Mouse (Mus musculus): ENCODE results near the gene Syt8. TPM values are rescaled to one million over a fixed set of nuclear protein-coding genes. Genes with fewer than 3 reads are reported as not detected.

Syt8 gene
- not detected in 2 replicates for polyA plus RNA-seq (2014; fragmentation: Nextera tagmentation; extraction: Ambion mirVana)

DNA sequence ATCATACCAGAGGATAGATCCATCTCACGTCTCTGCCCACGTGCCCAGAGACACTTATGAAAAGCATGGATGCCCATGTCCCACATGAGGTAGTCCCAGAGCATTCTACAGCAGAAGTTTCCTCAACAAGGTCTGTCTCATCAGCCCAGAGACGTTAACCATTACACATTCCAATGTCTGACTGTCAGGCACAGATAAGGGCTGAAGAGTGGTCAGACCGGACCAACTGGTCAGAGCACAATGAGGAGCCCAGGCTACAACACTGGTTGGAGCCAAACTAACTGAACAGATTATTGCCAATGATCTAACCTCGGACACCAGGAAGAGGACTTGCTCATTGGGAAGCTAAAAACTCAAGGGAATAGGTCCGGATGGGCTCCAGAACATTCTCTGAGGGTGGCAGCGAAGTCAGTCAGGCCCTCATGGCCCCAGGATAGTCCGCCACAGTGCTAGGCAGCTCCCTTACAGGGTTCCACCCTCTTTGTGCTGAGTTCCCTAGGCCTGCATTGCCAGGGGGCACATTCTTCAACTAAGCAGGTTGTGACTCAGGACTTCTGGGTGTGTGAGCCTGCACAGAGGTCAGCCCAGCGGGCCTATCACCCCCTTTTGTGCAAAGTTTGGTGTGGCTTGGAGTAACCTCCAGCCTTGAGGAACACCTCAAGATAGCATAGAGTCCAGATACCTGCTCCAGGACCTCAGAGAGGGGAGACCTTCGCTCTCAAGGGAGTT, at the start of gene Syt8:
TSS of gene Syt8 (plus strand) at position 714 of the 729 bp plus-strand sequence.
- Histone ChIP-seq H3K4me3 (ENCODE audit: low read length) (no peak within 1 kb of the TSS), H3K4me1 (ENCODE audit: control insufficient read depth, insufficient read depth, low read length) (peaks cover 22% of the 10 kb centered on the region), H3K36me3 (ENCODE audit: control insufficient read depth, insufficient read depth, low read length) (no peaks in the 10 kb centered on the region), H3K9me3 (ENCODE audit: control insufficient read depth, low read length) (no peaks in the 10 kb centered on the region), H3K4me2 (replicated peaks; ENCODE audit: low read depth, low read length) (no peak within 1 kb of the TSS), H3K27me3 (ENCODE audit: control insufficient read depth, insufficient read depth, low read length) (no peaks in the 10 kb centered on the region), H3K9ac (ENCODE audit: low read depth, low read length) (no peak within 1 kb of the TSS; the same call in 1 of the 2 replicates), H3K27ac (ENCODE audit: low read depth, low read length) (peak within 1 kb of the TSS; percentile 7; the same call in 1 of the 2 replicates)
- ATAC-seq (ENCODE audit: low FRiP score, low TSS enrichment): no peak; the same call in 1 of the 2 replicates
- 80% methylated on average over 10 of the region's 10 CpGs for WGBS

DNA sequence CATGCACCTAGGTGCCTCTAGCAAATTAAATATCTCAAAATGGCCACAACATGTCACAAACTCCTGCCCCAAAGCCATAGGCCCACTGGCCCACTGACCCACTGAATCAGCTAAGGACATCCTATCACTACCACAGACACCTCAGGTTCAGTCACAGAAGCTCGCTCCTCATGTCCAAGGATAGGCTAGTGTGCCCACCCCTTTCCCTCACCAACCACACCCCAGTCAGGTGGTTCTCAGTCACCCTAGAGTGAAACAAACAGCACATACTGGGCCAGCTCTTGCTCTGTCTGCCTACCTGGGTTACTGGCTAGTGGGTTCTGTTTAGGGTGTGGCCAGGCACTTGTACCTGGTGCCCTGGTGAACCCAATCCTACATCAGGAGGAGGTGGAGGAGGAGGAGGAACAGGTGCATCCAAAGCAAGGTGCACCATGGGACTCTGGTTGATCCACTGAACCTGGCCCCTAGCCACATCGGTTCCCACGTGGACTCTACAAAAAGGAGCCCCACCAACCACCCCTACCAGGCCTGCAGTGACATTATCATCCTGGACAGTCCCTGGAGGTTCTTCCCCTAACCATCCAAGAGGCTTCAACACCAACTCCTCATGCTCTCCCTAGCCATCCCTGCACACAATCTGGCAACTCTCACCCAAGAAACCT, 48.8 kb upstream of the Syt8 start:
- Histone ChIP-seq H3K27me3 (ENCODE audit: control insufficient read depth, insufficient read depth, low read length) (no peaks in the 10 kb centered on the region), H3K27ac (ENCODE audit: low read depth, low read length) (no peak overlapping the region), H3K4me3 (ENCODE audit: low read length) (peak overlapping the region; percentile 90), H3K9me3 (ENCODE audit: control insufficient read depth, low read length) (no peaks in the 10 kb centered on the region), H3K4me2 (replicated peaks; ENCODE audit: low read depth, low read length) (peak overlapping the region; percentile 61), H3K9ac (ENCODE audit: low read depth, low read length) (peak overlapping the region; percentile 81; the same call in 1 of the 2 replicates), H3K4me1 (ENCODE audit: control insufficient read depth, insufficient read depth, low read length) (peaks cover 13% of the 10 kb centered on the region), H3K36me3 (ENCODE audit: control insufficient read depth, insufficient read depth, low read length) (peaks cover 46% of the 10 kb centered on the region)
- no peak for ATAC-seq (ENCODE audit: low FRiP score, low TSS enrichment)
- WGBS: 92% methylated on average over 3 of the region's 3 CpGs

DNA sequence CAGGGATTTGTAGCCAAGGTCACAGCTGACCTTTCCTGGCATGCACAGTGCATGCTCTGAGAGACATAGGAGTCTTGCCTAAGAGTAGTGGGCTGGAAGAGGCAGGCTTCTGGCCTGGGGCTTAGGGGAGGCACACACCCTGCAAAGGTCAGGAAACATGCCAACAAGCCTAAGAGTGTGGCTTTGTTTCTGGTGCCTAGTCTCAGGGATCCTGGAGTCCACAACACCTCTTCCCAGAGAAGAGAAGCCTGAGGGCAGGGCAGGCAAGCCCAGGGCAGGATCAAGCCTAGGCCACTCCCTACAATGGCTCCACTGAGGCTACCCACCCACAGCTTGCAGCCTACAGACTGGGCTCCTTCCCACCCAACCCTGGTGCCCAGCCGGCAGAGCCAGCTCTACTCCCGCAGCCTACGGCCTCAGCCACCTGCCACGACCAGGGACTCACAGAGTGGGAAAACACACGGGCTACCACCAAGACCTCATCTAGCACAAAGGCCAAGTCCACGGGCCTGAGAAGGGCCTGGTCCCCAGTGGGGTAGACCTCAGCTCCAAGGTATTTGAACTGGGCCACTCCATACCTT, 47.9 kb upstream of the Syt8 start:
- Histone ChIP-seq H3K27me3 (ENCODE audit: control insufficient read depth, insufficient read depth, low read length) (no peaks in the 10 kb centered on the region), H3K4me2 (replicated peaks; ENCODE audit: low read depth, low read length) (peak overlapping the region; percentile 61), H3K36me3 (ENCODE audit: control insufficient read depth, insufficient read depth, low read length) (peaks cover 37% of the 10 kb centered on the region), H3K4me1 (ENCODE audit: control insufficient read depth, insufficient read depth, low read length) (peaks cover 13% of the 10 kb centered on the region), H3K9me3 (ENCODE audit: control insufficient read depth, low read length) (no peaks in the 10 kb centered on the region), H3K9ac (ENCODE audit: low read depth, low read length) (peak overlapping the region; percentile 81), H3K4me3 (ENCODE audit: low read length) (peak overlapping the region; percentile 90), H3K27ac (ENCODE audit: low read depth, low read length) (no peak overlapping the region)
- ATAC-seq (ENCODE audit: low FRiP score, low TSS enrichment): no peak
- 51% methylated on average over 6 of the region's 6 CpGs for WGBS

DNA sequence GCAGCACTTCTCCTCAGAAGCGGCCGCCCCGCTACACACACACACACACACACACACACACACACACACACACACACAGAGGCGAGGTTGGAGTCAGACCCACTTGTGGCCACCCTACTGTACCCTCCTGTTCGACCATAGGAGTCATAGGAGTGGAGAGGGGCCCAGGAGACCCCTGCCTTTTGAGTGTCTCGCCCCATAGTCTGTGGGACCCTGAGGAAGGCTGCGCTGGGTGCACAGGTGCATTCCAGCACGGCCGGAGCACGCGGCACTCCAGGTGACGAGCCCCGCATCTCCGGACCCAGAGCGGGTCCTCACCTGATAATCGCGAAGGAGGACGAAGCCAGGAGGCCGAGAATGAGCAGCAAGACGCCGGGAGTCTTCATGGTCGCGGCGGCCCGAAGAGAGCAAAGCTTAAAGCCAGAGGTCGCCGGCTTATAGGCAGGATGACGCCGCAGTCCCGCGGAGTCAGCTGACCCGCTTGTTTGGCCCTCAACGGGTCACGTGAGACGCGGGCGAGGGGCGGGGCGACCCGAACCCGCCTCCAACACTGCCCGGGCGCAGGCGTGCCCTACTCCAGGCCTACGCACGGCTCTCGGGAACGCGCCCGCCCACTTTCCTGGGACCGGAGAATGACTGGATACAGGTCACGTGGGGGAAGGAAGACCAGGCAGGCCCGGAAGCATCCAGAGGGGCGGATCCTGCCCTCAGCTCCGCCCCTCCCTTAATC, 47.1 kb upstream of the Syt8 start, which contains the start of gene Ctsd:
TSS of gene Ctsd (minus strand) at position 620 of the 730 bp plus-strand sequence.
- ATAC-seq (ENCODE audit: low FRiP score, low TSS enrichment): peak; percentile 97
- under 1% methylated on average over 54 of the region's 55 CpGs for WGBS
- Histone ChIP-seq H3K9ac (ENCODE audit: low read depth, low read length) (peak within 1 kb of the TSS; percentile 81), H3K36me3 (ENCODE audit: control insufficient read depth, insufficient read depth, low read length) (peaks cover 29% of the 10 kb centered on the region), H3K4me3 (ENCODE audit: low read length) (peak within 1 kb of the TSS; percentile 90), H3K4me1 (ENCODE audit: control insufficient read depth, insufficient read depth, low read length) (peaks cover 13% of the 10 kb centered on the region), H3K4me2 (replicated peaks; ENCODE audit: low read depth, low read length) (peak within 1 kb of the TSS; percentile 61), H3K27ac (ENCODE audit: low read depth, low read length) (peak within 1 kb of the TSS; percentile 69; the same call in 1 of the 2 replicates), H3K9me3 (ENCODE audit: control insufficient read depth, low read length) (no peaks in the 10 kb centered on the region), H3K27me3 (ENCODE audit: control insufficient read depth, insufficient read depth, low read length) (no peaks in the 10 kb centered on the region)

DNA sequence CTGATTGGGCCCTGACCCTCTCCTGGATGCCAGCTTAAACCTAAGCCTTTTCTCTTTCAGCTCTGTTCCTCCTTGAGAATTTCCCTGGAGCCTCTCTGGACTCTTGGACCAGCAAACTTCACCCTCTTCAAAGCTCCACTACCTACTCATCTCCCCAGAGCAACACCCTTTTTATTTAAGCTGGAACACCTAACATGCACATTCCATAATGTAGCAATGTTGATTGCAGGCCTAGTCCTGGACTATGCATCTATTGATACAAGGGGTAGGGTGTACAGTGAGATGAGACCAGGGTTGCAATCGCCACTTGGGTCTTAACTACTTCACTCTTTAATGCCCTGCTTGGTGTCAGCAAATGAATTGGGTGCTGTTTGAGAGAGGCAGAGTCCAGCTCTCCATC, 46.5 kb upstream of the Syt8 start:
- Histone ChIP-seq H3K27me3 (ENCODE audit: control insufficient read depth, insufficient read depth, low read length) (no peaks in the 10 kb centered on the region), H3K4me1 (ENCODE audit: control insufficient read depth, insufficient read depth, low read length) (peaks cover 13% of the 10 kb centered on the region), H3K4me2 (replicated peaks; ENCODE audit: low read depth, low read length) (peak overlapping the region; percentile 61; the same call in 1 of the 2 replicates), H3K9ac (ENCODE audit: low read depth, low read length) (no peak overlapping the region), H3K36me3 (ENCODE audit: control insufficient read depth, insufficient read depth, low read length) (peaks cover 23% of the 10 kb centered on the region), H3K9me3 (ENCODE audit: control insufficient read depth, low read length) (no peaks in the 10 kb centered on the region), H3K4me3 (ENCODE audit: low read length) (peak overlapping the region; percentile 90), H3K27ac (ENCODE audit: low read depth, low read length) (0 out of 2 replicates have a peak overlapping the region, but pooled peaks have one; percentile 1)
- WGBS: 95% methylated on average over 1 of the region's 1 CpGs
- ATAC-seq (ENCODE audit: low FRiP score, low TSS enrichment): peak; percentile 21; the same call in 1 of the 2 replicates

DNA sequence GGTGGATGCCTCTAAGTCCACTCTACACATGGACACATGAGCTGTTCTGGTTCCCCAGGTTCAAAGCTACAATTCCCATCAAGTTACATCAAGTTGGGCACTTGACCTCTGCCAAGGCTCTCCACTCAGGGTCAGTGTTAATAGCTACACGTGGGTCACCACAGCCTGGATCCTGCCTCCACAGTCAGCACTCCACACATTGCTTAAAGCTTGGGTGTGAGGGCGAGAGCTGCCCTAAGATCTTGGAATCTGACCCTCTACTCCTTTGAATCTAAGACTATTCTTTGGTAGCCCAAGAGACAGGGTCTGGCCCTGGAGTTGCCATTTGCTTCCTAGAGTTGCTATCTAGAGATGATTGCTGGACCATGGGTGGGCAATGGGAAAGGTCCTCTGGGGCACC, 45.9 kb upstream of the Syt8 start:
- 96% methylated on average over 2 of the region's 2 CpGs for WGBS

DNA sequence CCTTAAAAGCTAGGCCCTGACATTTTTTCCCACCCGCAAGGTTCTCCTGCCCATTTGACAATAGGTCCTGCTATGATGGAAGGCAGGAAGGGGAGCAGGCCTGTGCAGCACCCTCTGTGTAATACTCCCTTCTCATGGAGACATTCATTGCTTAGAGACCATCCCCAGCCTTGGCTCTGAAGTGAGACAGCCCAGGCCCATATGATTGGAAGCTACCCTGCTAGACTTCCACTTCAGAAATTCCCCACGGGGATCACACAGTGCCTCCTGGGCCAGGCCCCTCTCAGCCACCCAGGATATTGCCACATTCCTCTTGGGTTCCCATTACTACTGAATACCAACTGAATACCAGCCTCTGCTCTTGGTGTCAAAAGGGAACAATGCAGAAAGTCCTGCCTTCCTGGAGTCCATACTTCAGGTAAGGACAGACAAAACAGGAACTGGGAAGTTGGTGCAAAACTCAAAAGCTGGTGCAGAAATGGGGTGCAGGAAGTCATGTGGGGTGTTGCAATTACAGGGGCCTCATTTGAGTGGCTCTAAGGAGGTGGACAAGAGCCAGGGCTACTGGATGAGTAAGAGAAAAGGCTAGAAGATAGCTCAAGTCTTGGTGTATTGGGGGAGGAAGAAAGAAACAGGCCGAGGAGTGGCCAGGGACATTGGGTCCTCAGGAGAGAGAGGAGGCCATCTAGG, 44.5 kb upstream of the Syt8 start:
- WGBS: 90% methylated on average over 3 of the region's 3 CpGs

More for the DNA sequence above, 45.9 kb upstream of the Syt8 start:
- no peak for ATAC-seq (ENCODE audit: low FRiP score, low TSS enrichment)
- no peak overlapping the region for H3K27ac ChIP-seq (ENCODE audit: low read depth, low read length)
- H3K9ac ChIP-seq (ENCODE audit: low read depth, low read length): no peak overlapping the region
- no peaks in the 10 kb centered on the region for H3K9me3 ChIP-seq (ENCODE audit: control insufficient read depth, low read length)
- peaks cover 17% of the 10 kb centered on the region for H3K36me3 ChIP-seq (ENCODE audit: control insufficient read depth, insufficient read depth, low read length)
- H3K4me3 ChIP-seq (ENCODE audit: low read length): no peak overlapping the region
- no peak overlapping the region for H3K4me2 ChIP-seq (replicated peaks; ENCODE audit: low read depth, low read length)
- peaks cover 13% of the 10 kb centered on the region for H3K4me1 ChIP-seq (ENCODE audit: control insufficient read depth, insufficient read depth, low read length)
- H3K27me3 ChIP-seq (ENCODE audit: control insufficient read depth, insufficient read depth, low read length): no peaks in the 10 kb centered on the region

DNA sequence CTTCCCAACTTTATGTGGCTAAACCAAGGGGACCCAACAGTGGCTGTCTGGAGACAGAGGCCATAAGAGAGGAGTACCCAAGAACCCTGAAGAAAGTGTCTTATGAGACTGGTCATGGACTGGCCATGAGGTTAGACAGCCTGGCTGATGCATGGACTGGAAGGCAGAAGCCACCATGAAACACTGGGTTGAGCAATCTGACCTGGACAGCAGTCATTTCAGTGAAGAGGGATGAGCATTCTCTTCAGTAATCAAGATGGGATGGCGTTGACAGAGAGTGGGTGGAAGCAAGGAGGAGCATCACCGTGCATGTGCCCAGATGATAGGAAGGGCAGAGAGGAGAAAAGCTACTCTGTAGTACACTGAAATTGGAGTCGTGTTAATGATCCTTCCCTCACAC, 43.5 kb upstream of the Syt8 start:
- 66% methylated on average over 3 of the region's 3 CpGs for WGBS
- H3K27me3 ChIP-seq (ENCODE audit: control insufficient read depth, insufficient read depth, low read length): no peaks in the 10 kb centered on the region
- no peak overlapping the region for H3K4me2 ChIP-seq (replicated peaks; ENCODE audit: low read depth, low read length)
- H3K9ac ChIP-seq (ENCODE audit: low read depth, low read length): no peak overlapping the region
- H3K4me1 ChIP-seq (ENCODE audit: control insufficient read depth, insufficient read depth, low read length): peaks cover 10% of the 10 kb centered on the region
- no peak overlapping the region for H3K27ac ChIP-seq (ENCODE audit: low read depth, low read length)
- H3K36me3 ChIP-seq (ENCODE audit: control insufficient read depth, insufficient read depth, low read length): no peaks in the 10 kb centered on the region
- no peaks in the 10 kb centered on the region for H3K9me3 ChIP-seq (ENCODE audit: control insufficient read depth, low read length)
- no peak overlapping the region for H3K4me3 ChIP-seq (ENCODE audit: low read length)
- ATAC-seq (ENCODE audit: low FRiP score, low TSS enrichment): no peak

More for the DNA sequence above, 44.5 kb upstream of the Syt8 start:
- H3K4me3 ChIP-seq (ENCODE audit: low read length): no peak overlapping the region
- H3K27me3 ChIP-seq (ENCODE audit: control insufficient read depth, insufficient read depth, low read length): no peaks in the 10 kb centered on the region
- ATAC-seq (ENCODE audit: low FRiP score, low TSS enrichment): no peak
- H3K4me1 ChIP-seq (ENCODE audit: control insufficient read depth, insufficient read depth, low read length): peaks cover 13% of the 10 kb centered on the region
- H3K4me2 ChIP-seq (replicated peaks; ENCODE audit: low read depth, low read length): no peak overlapping the region
- no peak overlapping the region for H3K9ac ChIP-seq (ENCODE audit: low read depth, low read length)
- peaks cover 4% of the 10 kb centered on the region for H3K36me3 ChIP-seq (ENCODE audit: control insufficient read depth, insufficient read depth, low read length)
- H3K27ac ChIP-seq (ENCODE audit: low read depth, low read length): no peak overlapping the region
- H3K9me3 ChIP-seq (ENCODE audit: control insufficient read depth, low read length): no peaks in the 10 kb centered on the region

Data from kidney, embryonic 14.5 days (tissue).